ENCODE assay signal across 10 mouse cellular contexts in genomic region chr11:77847599-77848128, GRCm38 (mm10). TPM values are rescaled to one million over a fixed set of nuclear protein-coding genes. Genes with fewer than 3 reads are reported as not detected.
DNase-seq lines count a peak whose midpoint lies in the region; ATAC-seq and TF ChIP-seq lines count a peak whose summit lies in the region.
"Had no signal": no experiment of that assay in that cellular context is flagged by ENCODE, and none has a peak within 500 bp of the region (broad histone marks: within the 10 kb centered on the region; RNA-seq: fewer than 3 reads in every experiment).

No protein-coding gene starts in this region.

- peak overlapping the region; percentile 48; the same call in 1 of the 2 replicates for H3K9ac ChIP-seq in forebrain, embryonic 13.5 days
- H3K9ac ChIP-seq in hindbrain, embryonic 12.5 days: no peak overlapping the region
- H3K9ac ChIP-seq in kidney, embryonic 14.5 days (ENCODE audit: low read depth, low read length): no peak overlapping the region
- H3K9ac ChIP-seq: liver, embryonic 15.5 days had no signal

- 38% methylated on average over 9 of the region's 9 CpGs for WGBS in forebrain, embryonic 13.5 days
- WGBS in hindbrain, embryonic 12.5 days: 62% methylated on average over 9 of the region's 9 CpGs
- WGBS in kidney, embryonic 14.5 days: 31% methylated on average over 9 of the region's 9 CpGs

- ATAC-seq in forebrain, embryonic 13.5 days: no peak
- no peak for ATAC-seq in hindbrain, embryonic 12.5 days (ENCODE audit: low FRiP score)
- ATAC-seq in kidney, embryonic 14.5 days (ENCODE audit: low FRiP score, low TSS enrichment): peak; percentile 74

- peak overlapping the region; percentile 18 for H3K4me2 ChIP-seq in forebrain, embryonic 13.5 days
- H3K4me2 ChIP-seq in hindbrain, embryonic 12.5 days (replicated peaks): no peak overlapping the region
- no peak overlapping the region for H3K4me2 ChIP-seq in kidney, embryonic 14.5 days (replicated peaks; ENCODE audit: low read depth, low read length)
- H3K4me2 ChIP-seq in myocyte (ENCODE audit: low read depth): no peak overlapping the region
- H3K4me2 ChIP-seq: liver, embryonic 15.5 days had no signal

- H3ac ChIP-seq in myocyte (ENCODE audit: control insufficient read depth, insufficient read length): no peak overlapping the region

- H3K4me1 ChIP-seq in forebrain, embryonic 13.5 days: peaks cover 67% of the 10 kb centered on the region
- peaks cover 59% of the 10 kb centered on the region for H3K4me1 ChIP-seq in hindbrain, embryonic 12.5 days
- H3K4me1 ChIP-seq in kidney, embryonic 14.5 days (ENCODE audit: control insufficient read depth, insufficient read depth, low read length): peaks cover 13% of the 10 kb centered on the region; the same call in 1 of the 2 replicates
- H3K4me1 ChIP-seq: liver, embryonic 15.5 days had no signal

- DNase-seq in adrenal gland, postnatal 10 days: no peak
- no peak for DNase-seq in adipocyte (ENCODE audit: low spot score)
- no peak for DNase-seq in T-cell, adult 2 months (ENCODE audit: low spot score)
- DNase-seq: heart, adult 18-20 months had no signal

- TF ChIP-seq POLR2A in myocyte (IDR thresholded peaks at IDR 0.05; ENCODE audit: insufficient read length, low read depth): no peak

- H3K27me3 ChIP-seq in forebrain, embryonic 13.5 days: 0 out of 2 replicates have a peak, but pooled peaks cover 5% of the 10 kb centered on the region
- peaks cover 20% of the 10 kb centered on the region; the same call in 1 of the 2 replicates for H3K27me3 ChIP-seq in hindbrain, embryonic 12.5 days
- peaks cover 2% of the 10 kb centered on the region; the same call in 1 of the 2 replicates for H3K27me3 ChIP-seq in kidney, embryonic 14.5 days (ENCODE audit: control insufficient read depth, insufficient read depth, low read length)
- H3K27me3 ChIP-seq in myocyte (ENCODE audit: control insufficient read depth, insufficient read depth, insufficient read length): no peaks in the 10 kb centered on the region
- H3K27me3 ChIP-seq: liver, embryonic 15.5 days had no signal

- H3K79me2 ChIP-seq in myocyte (ENCODE audit: control insufficient read depth, insufficient read depth): no peaks in the 10 kb centered on the region

- H3K9me3 ChIP-seq in forebrain, embryonic 13.5 days (replicated peaks): no peaks in the 10 kb centered on the region
- H3K9me3 ChIP-seq in hindbrain, embryonic 12.5 days (replicated peaks): no peaks in the 10 kb centered on the region
- no peaks in the 10 kb centered on the region for H3K9me3 ChIP-seq in kidney, embryonic 14.5 days (ENCODE audit: control insufficient read depth, low read length)
- H3K9me3 ChIP-seq: liver, embryonic 15.5 days had no signal

- peak overlapping the region; percentile 76 for H3K27ac ChIP-seq in forebrain, embryonic 13.5 days
- H3K27ac ChIP-seq in hindbrain, embryonic 12.5 days: peak overlapping the region; percentile 52
- H3K27ac ChIP-seq in kidney, embryonic 14.5 days (ENCODE audit: low read depth, low read length): no peak overlapping the region
- H3K27ac ChIP-seq: liver, embryonic 15.5 days had no signal

- H3K36me3 ChIP-seq in forebrain, embryonic 13.5 days (ENCODE audit: poor library complexity, severe bottlenecking): peaks cover 75% of the 10 kb centered on the region
- H3K36me3 ChIP-seq in hindbrain, embryonic 12.5 days: peaks cover 67% of the 10 kb centered on the region
- H3K36me3 ChIP-seq in kidney, embryonic 14.5 days (ENCODE audit: control insufficient read depth, insufficient read depth, low read length): peaks cover 32% of the 10 kb centered on the region
- H3K36me3 ChIP-seq in myocyte (ENCODE audit: control insufficient read depth, insufficient read depth): peaks cover 20% of the 10 kb centered on the region

- H3K4me3 ChIP-seq in forebrain, embryonic 13.5 days: no peak overlapping the region
- H3K4me3 ChIP-seq in hindbrain, embryonic 12.5 days: no peak overlapping the region
- no peak overlapping the region for H3K4me3 ChIP-seq in kidney, embryonic 14.5 days (ENCODE audit: low read length)
- H3K4me3 ChIP-seq in myocyte: no peak overlapping the region
- H3K4me3 ChIP-seq: liver, embryonic 15.5 days had no signal

TF ChIP-seq in myocyte, 11 proteins besides CTCF, POLR2A, EP300 and RAD21:
- TF ChIP-seq MYOG (IDR thresholded peaks at IDR 0.05; ENCODE audit: control insufficient read depth in 1 of 3, insufficient read depth in 1 of 3, insufficient read length in 2 of 3, low read depth in 2 of 3) (no peak), USF1 (IDR thresholded peaks at IDR 0.05; ENCODE audit: low read depth) (no peak), POLR2AphosphoS2 (IDR thresholded peaks at IDR 0.05; ENCODE audit: insufficient read length, low read depth) (peak; percentile 15)
TF ChIP-seq in myocyte: peak in this region for 1.

RNA-seq across cellular contexts. Expression of gene Pipox, which starts 46.2 kb away (rescaled TPM):
- polyA plus RNA-seq in forebrain, embryonic 13.5 days (2015; fragmentation: Nextera tagmentation; extraction: Ambion mirVana): 12.7 and 15.1 TPM in 2 replicates
- polyA plus RNA-seq in hindbrain, embryonic 12.5 days (2016; fragmentation: Nextera tagmentation; extraction: Ambion mirVana): 5.0 and 7.1 TPM in 2 replicates
- 3.2 and 6.2 TPM in 2 replicates for polyA plus RNA-seq in kidney, embryonic 14.5 days (2014; fragmentation: Nextera tagmentation; extraction: Ambion mirVana)
- polyA plus RNA-seq in myocyte (2012; fragmentation: generic; extraction: Trizol): not detected
- 10 to 100 TPM; 14.0 to 25.8 TPM for total RNA-seq in adrenal gland, postnatal 10 days (2021)
- total RNA-seq: hematopoietic stem cell, adult 5-6 weeks had no signal
